Mouse (Mus musculus) small intestine, adult 2 months (tissue): Measurements from ENCODE around the gene Gls2.

Source experiments
- CTCF ChIP-seq: fragments of 200-500 bp; IDR thresholded peaks from 2 replicates; pipeline ENCODE4 v1.5.1; 2012; ENCODE audit warnings: low read depth, mild to moderate bottlenecking, control low read depth, inconsistent platforms, low read length, moderate library complexity, mixed read lengths; ENCODE audit not compliant: insufficient replicate concordance, insufficient read length; ENCODE audit errors: extremely low read depth
- POLR2A ChIP-seq: fragments of 200-500 bp; IDR thresholded peaks from 2 replicates; pipeline ENCODE4 v1.6.1; 2012; ENCODE audit warnings: low read depth, mild to moderate bottlenecking, control low read depth, inconsistent platforms, low read length, moderate library complexity

- TF ChIP-seq CTCF (no peak), POLR2A (no peak)
Observed at GRCm38 (mm10) chr10:128187181-128187605, 7.1 kb upstream of the Gls2 start.
